Mouse (Mus musculus) layer of hippocampus, postnatal 10 days (tissue): Measurements from ENCODE around the gene Pacsin2. TPM values are rescaled to one million over a fixed set of nuclear protein-coding genes. Genes with fewer than 3 reads are reported as not detected.
A peak's percentile ranks its signal among the peaks of the same experiment; 100 is the strongest.
"Not testable (repeated sequence)": the region's sequence is repeated elsewhere in the genome, so short reads cannot be mapped to it uniquely, and the experiment has no call there.

Experiments used
- DNase-seq, 2 experiments: peaks; one replicate each; pipeline ENCODE4 v3.0.0; 2021; ENCODE audit warnings: low spot score in 2 of 2
- total RNA-seq, 2 experiments: library from RNA; stranded (reverse); gene quantifications; 2 replicates each; pipeline ENCODE4 v1.2.3; 2021

Pacsin2 gene
- total RNA-seq, 2 experiments from 2014 or later = 38.3 to 49.7 TPM

GRCm38 (mm10) chr15:83481236-83481780 is 16.9 kb upstream of the Pacsin2 start:
- no peak for DNase-seq

- no peak for DNase-seq
Observed at GRCm38 (mm10) chr15:83479818-83480217, 15.4 kb upstream of the Pacsin2 start.

- DNase-seq = no peak
Observed at GRCm38 (mm10) chr15:83478096-83478495, 13.7 kb upstream of the Pacsin2 start.

GRCm38 (mm10) chr15:83476593-83477273 is 12.3 kb upstream of the Pacsin2 start:
- DNase-seq = no peak

- DNase-seq = no peak
Observed at GRCm38 (mm10) chr15:83474466-83474836, 10.0 kb upstream of the Pacsin2 start.

GRCm38 (mm10) chr15:83473832-83474465 is 9.5 kb upstream of the Pacsin2 start:
- DNase-seq = no peak

- no peak for DNase-seq
Observed at GRCm38 (mm10) chr15:83473251-83473650, 8.8 kb upstream of the Pacsin2 start.

GRCm38 (mm10) chr15:83471476-83471875 is 7.1 kb upstream of the Pacsin2 start:
- DNase-seq = peak; percentile 18 to 28

- DNase-seq = no peak
Observed at GRCm38 (mm10) chr15:83470443-83470842, 6.0 kb upstream of the Pacsin2 start.

- DNase-seq = no peak
Observed at GRCm38 (mm10) chr15:83469279-83469821, 4.9 kb upstream of the Pacsin2 start.

GRCm38 (mm10) chr15:83467232-83467966 is 3.0 kb upstream of the Pacsin2 start:
- no peak for DNase-seq

GRCm38 (mm10) chr15:83466331-83466730 is 1.9 kb upstream of the Pacsin2 start:
- no peak for DNase-seq

GRCm38 (mm10) chr15:83464905-83465650 is 672 bp upstream of the Pacsin2 start:
- peak; percentile 17 to 27 for DNase-seq

- DNase-seq = no peak
Observed at GRCm38 (mm10) chr15:83463369-83464082, 880 bp downstream of the Pacsin2 start.

- DNase-seq = not testable (repeated sequence)
Observed at GRCm38 (mm10) chr15:83462349-83462748, 2.1 kb downstream of the Pacsin2 start.

- no peak for DNase-seq
Observed at GRCm38 (mm10) chr15:83460891-83461290, 3.5 kb downstream of the Pacsin2 start.

GRCm38 (mm10) chr15:83457541-83457940 is 6.9 kb downstream of the Pacsin2 start:
- DNase-seq = no peak

GRCm38 (mm10) chr15:83455637-83456036 is 8.8 kb downstream of the Pacsin2 start:
- no peak for DNase-seq

GRCm38 (mm10) chr15:83455034-83455433 is 9.4 kb downstream of the Pacsin2 start:
- DNase-seq = no peak

- no peak for DNase-seq
Observed at GRCm38 (mm10) chr15:83454419-83454818, 10.0 kb downstream of the Pacsin2 start.
